Mouse (Mus musculus) cerebellum, adult 2 months (tissue): ENCODE measurements at regions not wholly inside any gene's neighbourhood (a gene's known extent, or its start where the extent isn't known, plus 50 kb on each side); places are given as distances from the start of the nearest gene placed in this dataset.

Experiments used
- CTCF ChIP-seq: fragments of 200-500 bp; IDR thresholded peaks from 2 replicates; pipeline ENCODE4 v1.5.1; 2011; ENCODE audit warnings: low read depth, mild to moderate bottlenecking, control low read depth, low read length, moderate library complexity, borderline replicate concordance; ENCODE audit not compliant: insufficient read depth
- POLR2A ChIP-seq: fragments of 200-500 bp; IDR thresholded peaks from 2 replicates; pipeline ENCODE4 v1.6.1; 2011; ENCODE audit warnings: low read length, control low read depth, borderline replicate concordance; ENCODE audit not compliant: insufficient read depth

DNA sequence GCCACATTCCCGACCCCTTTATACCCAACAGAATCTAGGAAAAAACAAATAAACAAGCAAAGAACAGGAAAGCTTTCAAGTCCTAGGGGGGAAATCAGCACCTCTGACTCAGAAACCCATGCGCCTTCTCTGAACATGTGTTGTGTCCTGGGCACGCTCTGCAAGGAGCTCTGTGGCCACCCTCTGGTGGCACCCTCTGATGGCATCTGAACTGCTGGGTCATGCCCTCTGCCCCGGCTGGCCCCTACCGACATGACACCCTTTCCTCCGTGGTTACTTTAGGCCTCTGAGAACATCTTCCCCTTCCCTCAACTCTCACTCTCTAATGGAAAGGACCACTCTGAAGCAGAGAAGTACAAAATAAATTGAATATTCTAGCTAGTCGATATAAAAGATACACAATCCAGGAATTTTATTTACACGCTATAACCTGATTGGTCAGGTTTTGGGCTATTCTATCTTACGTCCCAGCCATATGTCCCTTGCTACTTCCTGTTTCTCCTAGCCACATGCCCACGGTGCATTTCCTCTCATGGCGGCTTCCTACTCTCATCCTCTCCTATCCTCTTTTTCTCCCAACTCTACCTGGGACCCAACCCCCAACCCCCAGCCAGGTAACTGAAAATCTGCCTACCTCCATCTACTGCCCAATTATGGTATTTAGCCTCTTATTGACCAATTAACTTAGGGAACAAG lies 248.5 kb downstream of the Setd4 start:
- TF ChIP-seq CTCF (no peak), POLR2A (no peak)
